Mouse (Mus musculus) adrenal gland, adult 18-20 months (tissue): Measurements from ENCODE around the gene Ctsd. TPM values are rescaled to one million over a fixed set of nuclear protein-coding genes. Genes with fewer than 3 reads are reported as not detected.

Source experiments
- DNase-seq, 2 experiments: peaks; one replicate each; pipeline ENCODE4 v3.0.0; 2021 to 2022; ENCODE audit warnings: low spot score in 2 of 2
- total RNA-seq, 2 experiments: library from RNA; stranded (reverse); gene quantifications; 1 replicate in 1 of 2; 2 replicates in 1 of 2; pipeline ENCODE4 v1.2.3; 2021

Gene Ctsd
- total RNA-seq, 2 experiments from 2014 or later: 1,152 to 1,350 TPM

- peak; percentile 65 to 75 for DNase-seq
These were observed 12.5 kb downstream of the Ctsd start for GRCm38 (mm10) chr7:142375261-142375724.

DNA sequence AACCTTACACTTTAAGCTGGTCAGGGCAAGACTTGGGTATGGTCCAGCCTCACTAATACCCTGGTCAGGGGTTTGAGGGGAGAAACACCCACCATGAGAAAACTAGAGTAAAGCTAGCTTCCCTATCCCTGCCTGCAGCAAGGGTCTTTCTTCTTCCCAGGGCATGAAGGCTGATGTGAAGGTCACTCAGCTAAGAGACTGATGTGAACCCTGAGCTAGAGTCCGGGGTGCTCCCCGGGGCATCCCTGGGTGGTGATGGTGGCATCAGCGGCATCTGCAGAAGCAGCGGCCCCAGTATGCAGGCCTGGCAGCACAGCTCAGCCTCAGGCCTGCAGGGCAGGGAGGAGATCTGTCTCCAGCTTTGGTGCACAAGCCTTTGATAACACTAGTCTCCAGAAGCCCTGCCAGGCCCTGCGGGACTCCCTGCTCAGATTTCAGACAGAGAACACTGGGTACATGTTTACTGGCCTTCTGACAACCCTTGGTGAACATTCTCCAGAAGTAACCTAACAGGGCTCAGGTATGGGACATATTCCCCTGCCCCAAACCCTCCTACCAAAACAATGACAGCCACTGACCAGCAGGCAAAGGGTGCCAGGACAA is 13.3 kb downstream of the Ctsd start:
- no peak for DNase-seq

DNA sequence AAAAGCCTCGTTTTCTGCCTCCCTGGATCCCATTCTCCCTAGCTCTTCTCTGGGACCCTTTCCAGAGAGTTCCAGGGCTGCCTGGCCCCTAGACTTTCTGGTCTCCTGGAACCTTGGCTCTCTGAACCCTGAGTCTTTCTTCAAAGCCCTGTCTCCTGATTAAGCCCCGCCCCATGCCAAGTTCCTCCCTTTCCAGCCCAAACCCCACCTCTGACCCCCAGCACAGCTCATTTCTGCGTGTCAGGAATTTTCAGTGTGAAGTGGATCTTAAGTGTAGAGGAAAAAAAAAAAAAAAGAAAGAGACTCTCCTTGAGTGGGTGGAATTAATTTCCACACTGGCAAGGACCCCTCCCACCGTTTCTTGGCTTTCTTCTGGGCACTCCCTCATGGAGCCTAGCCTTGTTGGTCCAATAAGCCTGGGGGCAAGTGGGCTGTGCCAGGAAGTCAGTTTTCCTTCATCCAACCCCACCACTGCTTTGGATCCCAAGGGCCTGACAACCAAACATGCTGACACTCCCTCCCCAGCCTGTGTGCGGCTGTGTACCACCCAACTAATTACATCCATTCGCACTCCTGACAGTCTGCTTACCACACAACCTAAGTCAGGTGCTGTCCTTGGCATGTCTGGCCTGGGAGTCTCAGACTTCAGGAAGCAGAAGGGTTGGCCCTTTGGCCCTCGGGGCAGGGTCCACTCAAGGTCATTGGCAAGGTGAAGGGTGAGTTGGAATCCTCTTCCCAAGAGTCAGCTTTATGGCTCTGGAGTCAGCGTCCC is 14.0 kb downstream of the Ctsd start, which contains the start of gene Ifitm10:
TSS of gene Ifitm10 (minus strand) at position 113 of the 772 bp plus-strand sequence.
- DNase-seq: no peak

DNA sequence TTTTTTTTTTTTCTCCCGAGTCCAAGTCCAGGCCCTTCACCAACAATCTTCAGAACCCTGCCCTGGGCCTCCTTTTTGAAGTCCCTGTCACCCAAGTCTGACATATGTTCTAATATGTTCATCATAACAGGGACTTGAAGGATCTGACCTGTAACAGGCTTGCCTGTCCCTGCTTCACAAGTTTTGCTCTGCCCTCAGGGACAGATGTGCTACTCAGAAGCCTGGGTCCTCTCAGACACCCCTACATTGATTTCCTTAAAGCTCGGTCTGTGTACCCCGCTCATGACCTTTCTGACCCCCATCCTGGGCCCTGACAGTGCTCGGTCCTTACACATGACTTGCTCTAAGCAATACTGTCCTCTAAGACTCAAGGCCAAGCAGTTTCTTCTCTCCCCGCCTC is 14.8 kb downstream of the Ctsd start:
- DNase-seq: no peak

DNA sequence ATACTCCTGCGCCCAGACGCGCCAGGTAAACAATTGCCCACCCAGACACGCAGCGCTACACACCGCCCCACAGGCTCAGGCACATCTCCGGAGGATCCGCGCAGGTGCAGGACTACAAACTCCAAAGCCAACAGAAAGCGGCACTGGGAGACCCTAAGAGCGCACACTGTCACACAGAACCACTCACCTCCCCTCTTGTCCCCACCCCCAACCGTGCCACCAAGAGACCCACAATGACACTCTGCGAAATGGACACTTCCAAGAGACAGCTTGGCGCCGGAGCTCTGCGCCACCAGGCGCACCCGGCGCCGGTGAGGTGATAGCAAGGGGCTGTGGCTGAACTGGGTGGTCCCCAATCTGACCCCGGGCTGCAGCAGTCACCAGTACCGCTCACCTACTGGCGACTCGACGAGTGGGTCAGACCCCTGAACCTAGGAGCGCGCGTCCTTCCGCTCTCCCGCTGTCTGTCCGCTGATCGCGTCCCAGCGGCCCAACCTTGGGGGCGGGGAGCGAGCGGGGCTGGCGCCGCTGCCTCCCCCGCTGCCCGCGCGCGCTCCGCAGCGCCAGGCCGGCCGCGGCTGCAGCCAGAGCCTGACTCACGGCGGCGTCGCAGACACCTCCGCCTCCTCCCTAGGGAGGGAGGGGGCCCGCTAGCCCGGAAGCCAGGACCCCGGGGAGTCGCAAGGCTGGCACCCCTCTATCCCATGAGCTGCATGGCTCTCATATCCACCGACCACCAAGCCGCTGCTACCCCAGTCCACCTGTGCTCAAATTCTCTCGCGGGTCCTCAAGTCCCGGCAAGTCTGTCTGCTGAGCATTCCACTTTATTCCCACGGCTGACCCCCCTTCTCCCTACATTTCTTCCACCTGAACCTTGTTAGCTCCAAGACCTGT is 15.8 kb downstream of the Ctsd start:
- DNase-seq: peak; percentile 58

- no peak for DNase-seq
These were observed 16.5 kb downstream of the Ctsd start for GRCm38 (mm10) chr7:142371398-142371767.

GRCm38 (mm10) chr7:142370937-142371336 is 16.9 kb downstream of the Ctsd start:
- no peak for DNase-seq

GRCm38 (mm10) chr7:142369820-142370219 is 18.0 kb downstream of the Ctsd start:
- no peak for DNase-seq

- no peak for DNase-seq
These were observed 19.0 kb downstream of the Ctsd start for GRCm38 (mm10) chr7:142368856-142369255.

- no peak for DNase-seq
These were observed 24.7 kb downstream of the Ctsd start for GRCm38 (mm10) chr7:142363107-142363506.

GRCm38 (mm10) chr7:142360743-142361142 is 27.1 kb downstream of the Ctsd start:
- no peak for DNase-seq

DNA sequence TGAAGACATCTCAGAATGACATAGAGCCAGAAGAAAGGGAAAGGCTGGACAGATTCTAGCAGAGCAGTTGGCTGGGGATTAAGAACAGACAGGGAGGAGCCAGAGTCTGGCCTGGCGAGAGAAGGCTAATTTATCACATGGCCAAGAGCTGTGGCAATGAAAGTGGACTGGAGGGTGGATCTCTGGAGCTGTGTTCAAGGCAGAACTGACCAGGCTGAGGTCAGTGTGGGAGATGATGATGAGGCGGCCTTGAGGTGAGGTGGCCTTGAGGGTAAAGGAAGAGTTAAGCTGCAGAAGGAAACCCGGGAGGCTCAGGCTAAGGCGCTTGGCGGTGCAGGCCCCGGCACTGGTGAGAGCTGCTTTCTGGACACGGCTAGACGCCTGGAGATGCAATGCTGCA is 28.7 kb downstream of the Ctsd start:
- DNase-seq: no peak

- no peak for DNase-seq
These were observed 30.3 kb downstream of the Ctsd start for GRCm38 (mm10) chr7:142357566-142357965.

- DNase-seq: no peak
These were observed 33.1 kb downstream of the Ctsd start for GRCm38 (mm10) chr7:142354661-142355233.

DNA sequence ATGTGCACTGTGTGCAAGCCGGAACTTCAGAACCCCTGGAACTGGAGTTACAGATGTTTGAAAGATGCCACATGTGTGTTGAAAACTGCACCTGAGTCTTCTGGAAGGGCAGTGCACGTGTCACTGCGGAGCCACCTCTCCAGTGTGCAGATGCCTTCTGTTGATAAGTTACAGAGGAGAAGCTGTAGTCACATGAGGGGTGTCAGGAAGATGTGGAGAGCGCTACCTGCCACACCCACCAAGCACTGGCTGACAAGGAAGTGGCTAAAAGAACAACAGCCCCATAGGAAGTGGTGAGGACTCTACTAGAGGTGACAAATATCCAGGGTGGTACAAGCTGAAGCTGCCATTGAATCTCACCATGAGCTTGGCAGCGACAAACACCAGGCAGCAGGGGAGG is 34.0 kb downstream of the Ctsd start:
- DNase-seq: no peak

GRCm38 (mm10) chr7:142351569-142351968 is 36.3 kb downstream of the Ctsd start:
- DNase-seq: no peak

- no peak for DNase-seq
These were observed 38.4 kb downstream of the Ctsd start for GRCm38 (mm10) chr7:142349308-142349961.

DNA sequence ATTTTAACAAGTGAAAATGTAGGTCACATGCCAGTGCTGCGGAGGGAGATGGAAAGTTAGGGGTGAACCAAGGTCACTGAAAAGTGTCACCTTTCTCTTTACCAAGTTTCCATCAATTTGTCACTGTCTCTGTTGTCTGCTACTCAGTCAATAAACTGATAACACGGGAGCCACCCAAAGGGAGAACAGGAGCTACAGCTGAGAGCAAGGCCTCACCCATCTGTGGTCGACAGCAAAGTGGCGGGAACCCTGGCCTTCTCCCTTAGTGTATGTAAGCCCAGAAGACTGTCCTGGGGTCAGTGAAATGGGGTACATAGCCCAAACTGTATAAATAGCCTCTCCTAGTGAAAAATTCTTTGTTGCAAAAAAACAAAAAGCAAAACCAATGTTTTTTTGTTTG is 40.3 kb downstream of the Ctsd start:
- DNase-seq: no peak

DNA sequence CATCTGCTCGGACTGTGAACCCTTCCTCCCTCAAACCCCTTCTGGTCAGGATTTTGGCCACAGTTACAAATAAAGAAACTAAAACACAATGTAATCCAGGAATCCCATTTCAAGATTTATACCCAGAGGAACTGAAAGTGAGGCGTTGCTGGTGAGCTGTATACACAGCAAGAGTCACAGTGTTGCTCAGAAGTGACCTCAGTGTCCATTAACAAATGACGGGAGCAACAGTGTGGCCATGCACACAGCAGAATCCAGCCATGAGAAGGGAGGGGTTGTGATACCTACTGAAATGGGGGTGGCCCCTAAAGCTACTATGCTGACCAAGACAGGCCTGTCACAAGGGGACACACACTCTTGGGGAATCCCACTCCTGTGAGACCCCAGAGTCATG is 45.6 kb downstream of the Ctsd start:
- no peak for DNase-seq

- no peak for DNase-seq
These were observed 46.1 kb downstream of the Ctsd start for GRCm38 (mm10) chr7:142341564-142342246.
